Mouse (Mus musculus) heart, postnatal 0 days (tissue): ENCODE data around the gene Ephb2. TPM values are rescaled to one million over a fixed set of nuclear protein-coding genes. Genes with fewer than 3 reads are reported as not detected.

Experiments used
- ATAC-seq: fragments of 200-750 bp; cut with Nextera tagmentation; 2 replicates; pipeline ENCODE4 v1.8.0; 2017; ENCODE audit warnings: low read depth, moderate number of reproducible peaks, moderate library complexity; ENCODE audit not compliant: insufficient read depth
- DNase-seq: peaks from one replicate; pipeline ENCODE4 v3.0.0-alpha.2; 2016; ENCODE audit warnings: low spot score
- H3K27ac ChIP-seq: fragments of 300-500 bp; sonication (generic); 2 replicates; pipeline ENCODE4 v1.5.1; 2014; ENCODE audit warnings: low read depth, mild to moderate bottlenecking
- H3K27me3 ChIP-seq: fragments of 300-500 bp; sonication (generic); 2 replicates; pipeline ENCODE4 v1.6.1; 2014; ENCODE audit warnings: low read length, mixed read lengths; ENCODE audit not compliant: control insufficient read depth, insufficient read depth
- H3K36me3 ChIP-seq: fragments of 300-500 bp; sonication (generic); replicated peaks from 2 replicates; pipeline ENCODE4 v1.6.1; 2014; ENCODE audit warnings: low read length, mixed read lengths; ENCODE audit not compliant: control insufficient read depth, insufficient read depth
- H3K4me1 ChIP-seq: fragments of 300-500 bp; sonication (generic); 2 replicates; pipeline ENCODE4 v1.6.1; 2014; ENCODE audit warnings: antibody characterized with exemption; ENCODE audit not compliant: control insufficient read depth, insufficient read depth
- H3K4me2 ChIP-seq: fragments of 300-500 bp; sonication (generic); 2 replicates; pipeline ENCODE4 v1.6.1; 2014; ENCODE audit warnings: low read depth, mild to moderate bottlenecking, low read length, moderate library complexity
- H3K4me3 ChIP-seq: fragments of 300-500 bp; sonication (generic); 2 replicates; pipeline ENCODE4 v1.5.1; 2014; ENCODE audit warnings: low read depth, low read length
- H3K9ac ChIP-seq: fragments of 300-500 bp; sonication (generic); replicated peaks from 2 replicates; pipeline ENCODE4 v1.6.1; 2014; ENCODE audit warnings: low read depth, low read length, mixed read lengths
- H3K9me3 ChIP-seq: fragments of 300-500 bp; sonication (generic); replicated peaks from 2 replicates; pipeline ENCODE4 v1.6.1; 2016; ENCODE audit warnings: low read length; ENCODE audit not compliant: control insufficient read depth
- CTCF ChIP-seq: IDR thresholded peaks from 2 replicates; pipeline ENCODE4 v1.5.1; 2016; ENCODE audit warnings: antibody characterized with exemption, control low read depth, low read depth
- EP300 ChIP-seq: IDR thresholded peaks from 2 replicates; pipeline ENCODE4 v1.6.1; 2016; ENCODE audit warnings: antibody characterized with exemption, low read depth
- WGBS: fragments of 180-500 bp; shearing (Covaris S2); extraction: QIAGEN DNeasy Blood & Tissue Kit; methylation state at CpG from one replicate; pipeline ENCODE4 v1.1.7; 2014; 5-methylcytosine and 5-hydroxymethylcytosine counted together
- polyA plus RNA-seq: library from polyadenylated mRNA; unstranded; fragments of >200 nt; fragmentation: Nextera tagmentation; extraction: Ambion mirVana; gene quantifications from 2 replicates; pipeline ENCODE4 v1.2.1, GENCODE M21; 2015
- total RNA-seq: library from RNA; depleted of rRNA; stranded (reverse); fragments of >200 nt; gene quantifications from 2 replicates; pipeline ENCODE4 v1.2.3, GENCODE M21; 2014; ENCODE audit warnings: low replicate concordance

The Ephb2 gene
- total and polyA plus RNA-seq, 2 experiments from 2014 or later = 0.19 to 10.2 TPM

DNA sequence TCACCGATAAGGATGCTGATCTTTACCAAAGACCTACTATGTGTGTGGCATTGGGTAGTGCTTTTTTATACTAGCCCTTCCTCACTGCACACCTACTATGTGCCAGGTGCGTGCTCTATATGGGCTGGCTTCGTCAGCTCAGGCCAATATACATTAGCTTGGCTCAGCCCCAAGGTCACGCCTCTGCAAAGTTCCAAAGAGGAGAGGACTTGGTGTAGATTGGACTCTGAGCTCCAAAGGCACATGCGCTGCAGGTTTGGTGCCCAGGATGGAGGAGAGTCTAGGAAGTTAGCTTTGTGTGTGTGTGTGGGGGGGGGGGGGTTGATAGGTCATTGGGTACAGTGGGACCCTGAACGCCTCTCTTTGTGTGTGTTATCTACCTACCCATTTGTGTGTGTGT, 32.6 kb upstream of the Ephb2 start:
- Histone ChIP-seq H3K36me3 (no peaks in the 10 kb centered on the region), H3K9ac (no peak overlapping the region), H3K4me2 (no peak overlapping the region), H3K27ac (no peak overlapping the region), H3K4me1 (no peaks in the 10 kb centered on the region), H3K27me3 (peaks cover 30% of the 10 kb centered on the region), H3K9me3 (no peaks in the 10 kb centered on the region), H3K4me3 (no peak overlapping the region)
- TF ChIP-seq EP300 = no peak
- TF ChIP-seq CTCF = no peak
- DNase-seq (no peak), ATAC-seq (no peak)
- WGBS = 80% methylated on average over 6 of the region's 6 CpGs

DNA sequence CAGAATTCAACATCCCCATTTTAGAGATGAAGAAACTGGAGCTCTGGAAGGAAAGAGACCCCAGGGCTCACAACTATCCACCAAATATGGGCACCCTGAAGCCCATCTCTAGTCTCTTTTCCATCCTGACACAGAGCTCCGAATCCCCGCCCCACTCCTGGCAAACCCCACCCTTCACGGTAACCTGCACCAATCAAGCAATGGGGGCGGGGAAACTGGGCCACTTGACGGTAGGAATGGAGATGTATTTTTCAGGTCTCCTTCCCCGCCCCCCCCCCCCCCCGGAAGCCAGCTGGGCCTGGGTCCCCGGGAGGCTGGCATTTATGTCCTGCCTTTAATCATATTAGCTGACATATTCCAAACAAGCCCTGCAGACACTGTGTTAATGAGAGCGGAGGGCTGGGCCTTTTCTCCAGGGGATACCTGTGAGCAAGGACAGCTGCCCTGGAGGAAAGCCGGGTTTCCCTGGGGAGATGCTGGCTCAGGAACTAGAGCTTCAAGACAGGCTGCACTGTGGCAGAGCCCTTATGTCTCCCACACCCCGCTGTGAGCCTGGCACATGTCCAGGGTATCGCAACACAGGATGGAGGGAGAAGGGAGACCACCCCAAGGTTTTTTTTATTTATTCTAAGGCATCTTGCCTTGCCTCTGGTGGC, 32.0 kb upstream of the Ephb2 start:
- Histone ChIP-seq H3K4me2 (no peak overlapping the region), H3K4me3 (no peak overlapping the region), H3K27ac (no peak overlapping the region), H3K9me3 (no peaks in the 10 kb centered on the region), H3K9ac (no peak overlapping the region), H3K36me3 (no peaks in the 10 kb centered on the region), H3K27me3 (peaks cover 31% of the 10 kb centered on the region), H3K4me1 (no peaks in the 10 kb centered on the region)
- no peak for DNase-seq
- no peak for ATAC-seq
- TF ChIP-seq EP300 (no peak), CTCF (no peak)
- WGBS = 16% methylated on average over 11 of the region's 12 CpGs

DNA sequence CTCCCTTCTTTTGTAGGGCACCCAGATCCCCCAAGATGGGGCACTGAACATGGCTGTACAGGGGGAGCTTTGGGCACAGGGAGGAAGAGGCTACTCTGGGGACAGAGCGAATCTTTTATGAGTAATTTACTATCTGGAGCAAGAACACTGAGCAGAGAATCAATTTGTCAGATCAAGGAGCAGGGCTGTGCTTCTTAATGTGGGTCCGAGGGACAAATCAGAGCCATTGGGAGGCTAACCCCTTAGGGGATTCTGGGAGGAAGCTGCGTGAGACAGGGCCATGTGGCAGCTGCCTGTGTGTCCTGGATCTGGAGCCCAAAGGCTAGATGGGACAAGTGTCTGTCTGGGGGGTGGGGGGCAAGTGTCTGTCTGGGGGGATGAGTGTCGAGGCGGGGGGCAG, 29.7 kb upstream of the Ephb2 start:
- Histone ChIP-seq H3K36me3 (no peaks in the 10 kb centered on the region), H3K27ac (no peak overlapping the region), H3K9me3 (no peaks in the 10 kb centered on the region), H3K9ac (no peak overlapping the region), H3K4me1 (no peaks in the 10 kb centered on the region), H3K4me3 (no peak overlapping the region), H3K27me3 (peaks cover 46% of the 10 kb centered on the region), H3K4me2 (no peak overlapping the region)
- WGBS = 58% methylated on average over 5 of the region's 5 CpGs
- ATAC-seq (no peak), DNase-seq (no peak)
- TF ChIP-seq CTCF (no peak), EP300 (no peak)

DNA sequence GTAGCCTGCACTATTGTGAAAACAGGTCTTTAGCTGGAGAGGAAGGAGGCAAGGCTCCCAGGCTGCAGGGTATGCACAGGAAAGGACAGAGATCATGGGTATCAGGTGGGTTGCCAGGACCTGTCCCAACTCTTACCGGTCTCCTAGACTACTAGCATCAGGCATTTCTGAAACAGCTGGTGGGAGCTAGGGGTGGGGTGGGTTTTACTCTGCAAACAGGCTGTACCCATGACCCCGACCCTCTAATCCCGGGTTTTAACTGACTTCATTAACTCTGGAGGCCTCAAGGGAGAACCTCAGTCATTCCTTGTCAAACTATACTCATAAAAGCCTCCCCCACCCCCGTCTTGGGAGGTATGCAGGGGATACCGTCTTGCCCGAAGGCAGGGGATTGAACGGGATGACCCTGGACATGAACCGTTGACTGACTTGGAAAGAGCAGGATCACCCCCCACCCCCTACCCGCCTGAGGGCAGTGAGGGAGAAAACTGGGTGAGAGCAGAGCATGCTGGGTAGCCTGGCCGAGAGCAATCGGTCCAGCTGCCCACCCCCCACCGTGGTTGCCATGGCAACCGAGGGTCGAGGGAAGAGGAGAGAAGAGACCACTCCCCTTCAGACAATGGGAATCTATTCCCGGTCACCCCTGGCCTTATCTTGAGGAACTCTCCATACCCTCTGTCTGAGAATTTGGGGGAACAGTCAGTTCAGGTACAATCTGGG, 29.1 kb upstream of the Ephb2 start:
- Histone ChIP-seq H3K27me3 (peaks cover 46% of the 10 kb centered on the region), H3K4me3 (no peak overlapping the region), H3K27ac (no peak overlapping the region), H3K9ac (no peak overlapping the region), H3K4me1 (no peaks in the 10 kb centered on the region), H3K9me3 (no peaks in the 10 kb centered on the region), H3K36me3 (no peaks in the 10 kb centered on the region), H3K4me2 (no peak overlapping the region)
- TF ChIP-seq CTCF (no peak), EP300 (no peak)
- WGBS = 24% methylated on average over 15 of the region's 15 CpGs
- ATAC-seq (no peak), DNase-seq (no peak)

DNA sequence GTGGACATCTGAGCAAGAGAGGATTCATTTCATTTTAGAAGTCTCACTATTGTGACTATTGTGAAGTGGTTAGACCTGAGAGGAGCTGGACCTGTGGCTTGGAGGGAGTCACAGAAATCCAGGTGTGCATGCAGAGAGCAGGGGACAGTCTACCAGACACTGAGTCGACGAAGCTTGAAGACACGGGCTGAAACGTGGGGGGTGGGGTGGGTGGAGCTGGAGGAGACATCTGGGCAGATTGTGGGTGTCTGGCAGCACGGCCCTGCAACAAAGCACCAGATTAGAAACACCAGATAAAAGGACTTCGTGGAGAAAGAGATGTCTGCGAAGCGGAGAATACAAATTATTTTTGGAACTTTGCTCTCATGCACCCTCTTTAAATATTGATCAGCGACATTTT, 27.7 kb upstream of the Ephb2 start:
- no peak for TF ChIP-seq EP300
- H3K27me3 ChIP-seq = peaks cover 46% of the 10 kb centered on the region
- no peaks in the 10 kb centered on the region for H3K36me3 ChIP-seq
- no peaks in the 10 kb centered on the region for H3K9me3 ChIP-seq
- no peak overlapping the region for H3K27ac ChIP-seq
- H3K9ac ChIP-seq = no peak overlapping the region
- WGBS = 15% methylated on average over 9 of the region's 9 CpGs
- no peak overlapping the region for H3K4me2 ChIP-seq
- DNase-seq (no peak), ATAC-seq (no peak)
- H3K4me1 ChIP-seq = no peaks in the 10 kb centered on the region
- H3K4me3 ChIP-seq = no peak overlapping the region
